Mouse (Mus musculus) liver, embryonic 14 days (tissue): ENCODE results near the gene Trim27. TPM values are rescaled to one million over a fixed set of nuclear protein-coding genes. Genes with fewer than 3 reads are reported as not detected.

ENCODE experiments used
- polyA plus RNA-seq: library from polyadenylated mRNA; depleted of rRNA; stranded (reverse); fragments of >200 nt; gene quantifications from 2 replicates; pipeline ENCODE4 v1.2.3, GENCODE M21; 2012; rRNA removed

Trim27 gene
- polyA plus RNA-seq: 34.8 and 38.8 TPM in 2 replicates

DNA sequence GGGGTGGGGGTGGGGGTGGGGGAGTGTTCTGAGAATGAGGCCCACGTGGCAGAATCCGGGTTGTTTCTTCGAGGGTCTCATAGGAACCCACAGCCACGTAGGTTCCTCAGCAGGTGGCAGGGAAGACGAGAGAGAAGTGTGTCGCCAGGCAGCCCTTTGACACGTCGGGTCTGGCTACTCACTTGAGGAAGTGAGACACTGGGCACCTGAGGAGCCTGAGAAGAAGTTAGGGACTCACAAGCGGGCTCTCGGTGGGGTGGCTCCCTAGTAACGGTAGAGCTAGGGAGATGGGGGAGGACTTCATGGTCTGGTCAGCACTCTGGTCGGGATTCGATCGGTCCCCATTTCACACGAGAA is at the start of gene Trim27:
TSS of gene Trim27 (plus strand) at position 79 of the 357 bp plus-strand sequence.

GRCm38 (mm10) chr13:21145767-21146166 is 33.5 kb upstream of the Trim27 start, which contains the start of gene Olfr1368:
Gene Olfr1368 (minus strand): TSS chr13:21145867.

Other genes starting within 250 kb of the Trim27 start
- gene Olfr1370, start 104.5 kb upstream of the Trim27 start, polyA plus RNA-seq: not detected in 2 replicates
- not detected in 2 replicates for gene Olfr1369-ps1, start 68.0 kb upstream of the Trim27 start, polyA plus RNA-seq
- not detected in 2 replicates for gene Olfr263, start 49.8 kb upstream of the Trim27 start, polyA plus RNA-seq
- gene Olfr1368, start 33.6 kb upstream of the Trim27 start, polyA plus RNA-seq: not detected in 2 replicates
- gene Gpx5, start 113.3 kb downstream of the Trim27 start, polyA plus RNA-seq: not detected in 2 replicates
- 0.06 TPM in 1 of 2 replicates, not detected in the other for gene Gpx6, start 132.7 kb downstream of the Trim27 start, polyA plus RNA-seq
- not detected in 2 replicates for gene Olfr1367, start 167.5 kb downstream of the Trim27 start, polyA plus RNA-seq
- 2.6 and 2.8 TPM in 2 replicates for gene Zscan12, start 183.4 kb downstream of the Trim27 start, polyA plus RNA-seq
- 22.6 and 28.4 TPM in 2 replicates for gene Zkscan3, start 223.3 kb downstream of the Trim27 start, polyA plus RNA-seq